Mouse (Mus musculus): ENCODE results near the gene Vars.

DNA sequence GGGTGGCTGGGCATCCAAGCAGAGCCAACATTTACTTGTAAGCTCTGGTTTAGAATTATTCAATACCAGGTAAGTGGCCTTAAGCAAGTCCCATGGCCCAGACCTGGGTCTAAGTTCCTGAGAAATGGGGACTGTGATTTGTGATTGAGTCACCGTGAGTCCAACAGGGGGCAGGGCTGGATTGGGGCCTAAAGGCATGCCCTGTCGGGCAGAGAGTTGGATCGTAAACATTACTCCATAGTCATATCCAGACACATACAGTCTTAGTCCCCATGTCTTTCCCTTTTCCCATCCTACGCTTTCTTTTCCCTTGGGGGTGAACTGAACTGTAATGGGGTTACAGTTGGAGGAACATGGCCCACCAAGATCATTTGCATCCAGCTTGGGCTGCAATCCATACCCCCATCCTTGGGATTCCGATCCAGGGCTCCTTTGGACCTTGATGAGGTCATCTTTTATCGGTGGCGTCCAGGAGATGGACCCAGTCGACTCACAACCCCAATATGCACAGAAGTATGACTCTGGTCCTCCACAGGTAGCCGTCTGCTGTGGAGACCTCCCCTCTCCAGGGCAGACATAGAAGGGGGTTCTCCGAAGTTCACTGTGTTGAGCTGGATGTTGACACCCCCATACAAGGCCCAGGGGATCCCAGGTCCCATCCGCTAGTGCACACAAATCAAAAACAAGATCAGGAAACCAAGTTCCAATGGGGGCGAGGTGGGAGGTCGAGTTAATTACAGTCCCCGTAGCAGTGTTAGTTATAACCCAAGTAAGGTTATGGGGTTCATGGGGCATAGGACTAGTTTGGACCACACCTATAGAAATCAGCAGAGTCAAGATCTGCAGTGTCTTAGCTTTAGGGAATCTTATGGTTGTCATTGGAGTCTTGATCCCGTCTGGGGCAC is 2.0 kb upstream of the Vars start:
- TF ChIP-seq POLR2A (IDR thresholded peaks at IDR 0.05; ENCODE audit: low read depth, low read length) = no peak
- no peak for TF ChIP-seq CTCF (IDR thresholded peaks at IDR 0.05; ENCODE audit: extremely low read depth, insufficient read length, insufficient replicate concordance, low read depth, low read length)

Data from small intestine, adult 2 months (tissue).